Mouse (Mus musculus): ENCODE results near the gene Anks1b.

The Anks1b gene

DNA sequence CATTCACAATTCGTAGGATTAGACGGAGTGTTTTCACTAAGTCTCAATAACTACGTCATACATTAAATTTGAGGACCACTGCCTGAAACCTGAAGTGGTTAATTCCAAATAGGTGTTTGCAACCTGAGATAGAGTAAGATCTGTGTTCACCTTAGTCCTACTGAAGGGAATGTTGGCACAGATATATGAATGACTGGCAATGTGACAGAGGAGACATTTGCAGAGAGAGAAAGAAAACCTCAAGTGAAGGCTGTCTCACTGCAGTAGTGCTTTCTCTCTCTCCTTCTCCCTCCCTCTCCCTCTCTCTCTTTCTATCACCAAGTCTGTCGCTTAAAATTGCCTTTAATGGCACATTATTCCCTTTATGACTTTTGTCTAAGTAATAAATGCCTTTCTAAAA lies 101.1 kb downstream of the Anks1b start:
- no peak for DNase-seq (ENCODE audit: low spot score in 2 of 2)

DNA sequence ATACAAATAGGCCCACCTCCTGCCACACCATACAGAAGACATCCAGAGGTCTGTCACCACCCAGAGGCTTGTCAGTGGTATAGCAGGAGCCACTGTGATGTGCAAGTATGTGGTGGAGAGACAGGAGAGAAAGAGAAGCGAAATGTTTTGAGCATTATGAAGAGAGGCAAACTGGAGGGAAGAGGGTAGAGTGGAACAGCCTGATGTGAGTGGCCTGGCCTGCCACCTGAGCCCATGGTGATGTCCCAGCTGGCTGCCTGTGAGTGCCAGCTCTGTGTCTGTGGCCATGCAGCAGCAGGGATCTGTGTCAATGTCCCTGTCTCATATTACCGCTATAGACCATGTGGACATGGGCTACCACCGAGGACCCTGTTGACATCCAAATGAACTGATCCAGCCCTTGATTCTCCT lies 102.1 kb downstream of the Anks1b start:
- no peak for DNase-seq (ENCODE audit: low spot score in 2 of 2)

- DNase-seq (ENCODE audit: low spot score in 2 of 2) = no peak
These were observed 103.3 kb downstream of the Anks1b start for GRCm38 (mm10) chr10:89976577-89976976.

DNA sequence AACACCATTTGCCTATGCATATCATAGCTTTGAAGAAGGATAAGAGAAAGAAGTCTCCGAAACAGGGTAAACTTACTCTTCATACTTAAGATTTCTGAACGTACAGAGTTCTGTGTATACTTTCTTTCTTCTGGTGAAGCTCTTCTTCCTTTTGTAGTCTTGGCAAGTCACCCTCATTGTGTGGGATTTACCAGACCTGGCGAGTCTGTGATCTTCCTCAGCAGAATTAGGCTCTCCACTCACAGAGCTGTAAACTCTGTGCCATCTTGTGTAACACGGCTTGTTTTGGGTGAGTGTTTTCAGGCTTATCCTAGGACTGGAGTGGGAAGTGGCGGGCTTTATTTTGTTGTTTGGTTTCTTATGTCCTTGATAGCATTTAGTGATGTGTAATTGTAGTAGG lies 120.9 kb downstream of the Anks1b start:
- no peak for DNase-seq (ENCODE audit: low spot score in 2 of 2)

DNA sequence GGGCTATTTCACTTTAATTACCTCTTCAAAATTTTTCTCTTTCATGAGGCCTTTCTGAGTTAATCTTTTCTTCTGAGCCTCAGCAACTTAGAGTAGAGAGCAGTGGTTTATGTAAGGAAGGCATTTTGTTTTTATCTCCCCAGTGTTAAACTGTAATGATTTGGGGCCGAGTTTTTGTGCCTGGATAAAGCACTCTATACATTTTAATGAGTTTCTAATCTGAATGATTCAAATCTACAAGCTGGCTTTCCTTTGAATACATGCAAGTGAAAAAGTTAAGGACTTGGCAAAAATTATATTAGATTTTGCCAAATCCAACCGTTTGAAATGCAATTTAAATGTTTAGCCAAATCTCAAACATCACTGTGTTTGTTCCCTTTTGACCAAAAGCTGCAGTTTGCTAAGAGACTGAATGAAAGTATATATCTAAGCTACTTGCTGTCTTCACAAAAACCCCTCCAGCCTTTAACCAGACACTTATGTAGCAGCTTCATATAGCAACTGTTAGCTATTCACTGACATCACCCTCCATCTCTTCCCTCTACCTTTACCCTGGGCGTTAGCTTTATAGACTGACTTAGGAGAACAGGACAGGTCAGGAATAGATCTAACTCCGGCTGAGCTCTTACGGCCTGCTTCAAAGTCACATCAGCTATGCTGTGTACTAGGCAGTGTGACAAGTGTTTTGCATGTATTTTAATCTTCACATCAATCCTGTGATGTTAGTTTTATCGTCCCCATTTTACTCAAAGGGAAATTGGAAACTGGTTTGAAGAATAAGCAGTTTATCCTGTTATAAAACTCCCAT lies 122.5 kb downstream of the Anks1b start:
- DNase-seq (ENCODE audit: low spot score in 2 of 2) = no peak

DNA sequence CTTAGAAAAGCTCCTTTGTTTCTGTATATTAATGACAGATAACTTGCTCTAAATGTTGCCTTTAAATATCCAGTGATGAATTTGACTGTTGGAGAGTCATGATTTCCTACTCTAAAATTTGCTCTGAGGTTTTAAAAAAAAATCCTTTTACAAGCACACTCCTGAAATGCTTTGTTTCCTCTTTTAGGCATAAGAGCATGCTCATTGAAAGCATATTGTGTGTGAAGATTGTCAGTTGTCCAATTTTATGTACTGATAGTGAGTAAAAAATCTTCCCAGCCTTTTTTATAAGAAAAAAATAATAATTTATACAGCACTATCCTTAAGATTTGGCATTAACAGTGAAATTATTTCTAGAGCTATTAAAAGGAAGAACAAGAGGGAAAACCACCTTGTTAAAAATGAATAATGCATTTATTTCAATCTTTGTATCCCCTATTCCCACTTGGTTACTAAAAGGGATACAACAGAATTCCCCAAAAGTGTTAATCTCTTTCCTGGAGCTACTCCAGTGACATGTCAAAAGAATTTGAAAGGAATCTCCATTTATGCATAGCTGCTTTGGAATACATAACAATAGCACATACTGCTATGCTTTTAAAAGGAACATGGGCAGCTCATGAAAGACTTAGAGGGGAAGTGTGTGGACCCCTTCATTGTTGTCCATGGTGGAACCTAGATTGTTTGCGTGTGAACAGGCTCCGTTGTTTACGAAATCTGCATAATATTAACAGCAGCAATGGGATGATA lies 130.8 kb downstream of the Anks1b start:
- DNase-seq (ENCODE audit: low spot score in 2 of 2) = no peak

DNA sequence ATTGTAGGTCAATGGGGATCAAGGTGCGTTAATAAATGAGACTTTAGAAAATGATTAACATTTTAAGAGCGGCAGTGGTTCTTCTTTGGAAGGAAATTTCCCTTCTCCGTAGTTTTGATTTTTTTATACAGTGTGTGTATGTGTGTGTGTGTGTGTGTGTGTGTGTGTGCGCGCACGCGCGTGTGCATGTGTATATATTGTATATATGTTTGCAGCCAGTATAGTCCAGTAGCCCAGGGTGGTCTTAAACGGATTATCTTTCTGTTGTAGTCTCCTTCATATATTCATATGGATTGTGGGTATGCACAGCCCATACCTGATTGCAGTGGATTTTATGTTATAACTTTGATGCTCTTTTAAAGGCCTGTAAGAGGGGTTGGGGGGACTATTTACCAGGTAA lies 131.6 kb downstream of the Anks1b start:
- no peak for DNase-seq (ENCODE audit: low spot score in 2 of 2)

DNA sequence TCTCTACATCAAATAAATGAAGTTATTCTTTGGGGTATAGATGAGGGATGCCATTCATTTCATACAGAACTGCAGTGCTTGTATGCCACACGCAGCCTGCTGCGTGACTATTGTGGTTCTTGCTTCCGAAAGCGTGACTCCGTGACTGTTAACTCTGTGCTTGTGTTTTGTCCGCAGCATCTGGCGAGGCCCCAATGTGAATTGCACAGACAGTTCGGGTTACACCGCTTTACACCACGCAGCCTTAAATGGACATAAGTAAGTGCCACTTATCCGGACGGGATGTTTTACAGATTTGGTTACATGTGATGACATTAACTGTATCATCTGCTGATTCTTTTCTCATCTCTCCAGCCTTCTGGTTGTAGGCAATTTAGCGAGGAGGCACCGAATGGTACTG lies 159.7 kb downstream of the Anks1b start:
- DNase-seq (ENCODE audit: low spot score in 2 of 2) = no peak

GRCm38 (mm10) chr10:90043287-90043686 lies 170.0 kb downstream of the Anks1b start:
- DNase-seq (ENCODE audit: low spot score in 2 of 2) = no peak

DNA sequence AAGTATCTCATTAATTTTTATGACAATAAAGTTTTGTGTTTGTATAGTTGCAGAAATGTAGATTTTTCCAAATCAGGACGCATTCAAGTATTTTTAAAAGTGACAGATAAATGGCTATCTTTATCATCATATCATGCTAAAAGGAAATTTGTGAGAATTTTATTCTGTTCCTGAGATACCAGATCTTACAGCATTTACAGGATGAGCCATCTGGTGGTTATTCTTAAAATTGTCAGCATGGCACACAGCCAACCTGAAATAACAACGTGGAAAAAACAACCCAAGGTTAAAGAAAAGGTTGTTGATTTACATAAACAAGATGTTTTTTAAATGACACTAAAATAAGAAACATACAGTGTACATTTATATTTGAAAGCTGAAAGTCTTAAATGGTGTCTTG lies 170.5 kb downstream of the Anks1b start:
- no peak for DNase-seq (ENCODE audit: low spot score in 2 of 2)

DNA sequence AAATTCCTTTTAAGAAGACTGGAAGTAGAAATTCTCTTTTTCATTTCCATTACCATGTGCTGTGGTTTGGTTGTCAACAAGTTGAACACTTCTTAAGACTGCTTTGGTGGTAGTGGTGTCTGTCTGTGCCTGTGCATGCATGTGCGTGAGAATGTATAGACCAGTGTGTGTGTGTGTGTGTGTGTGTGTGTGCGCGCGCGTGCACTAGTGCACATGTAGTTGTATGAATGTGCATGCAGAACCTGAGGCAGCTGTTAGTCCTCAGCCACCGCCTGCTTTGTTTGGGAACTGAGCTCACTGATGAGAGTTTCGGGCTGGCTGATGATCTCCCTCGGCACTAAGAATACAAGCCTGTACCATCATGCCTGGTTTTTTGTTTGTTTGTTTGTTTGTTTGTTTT lies 170.9 kb downstream of the Anks1b start:
- no peak for DNase-seq (ENCODE audit: low spot score in 2 of 2)

GRCm38 (mm10) chr10:90068651-90069050 lies 195.3 kb downstream of the Anks1b start:
- DNase-seq (ENCODE audit: low spot score in 2 of 2) = no peak

DNA sequence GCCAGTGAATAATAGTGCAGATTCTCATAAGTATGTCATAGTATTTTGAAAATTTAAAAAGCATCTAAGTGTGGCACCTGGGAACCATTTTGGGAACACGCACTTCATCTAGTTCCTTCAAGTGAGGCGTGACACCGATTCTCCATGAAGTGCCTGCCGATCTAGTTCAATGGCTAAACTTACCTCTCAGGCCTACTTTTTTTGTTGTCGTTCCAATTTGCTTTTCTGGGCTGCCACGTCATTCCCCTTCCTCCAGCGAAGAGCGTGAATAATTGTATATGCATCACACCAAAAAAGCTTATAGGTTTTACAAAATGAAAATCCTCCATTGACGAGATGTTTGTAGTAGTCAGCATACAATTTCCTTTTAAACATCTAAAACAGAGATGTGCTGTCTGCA lies 204.6 kb downstream of the Anks1b start:
- DNase-seq (ENCODE audit: low spot score in 2 of 2) = no peak

GRCm38 (mm10) chr10:90081151-90081550 lies 207.8 kb downstream of the Anks1b start:
- no peak for DNase-seq (ENCODE audit: low spot score in 2 of 2)

DNA sequence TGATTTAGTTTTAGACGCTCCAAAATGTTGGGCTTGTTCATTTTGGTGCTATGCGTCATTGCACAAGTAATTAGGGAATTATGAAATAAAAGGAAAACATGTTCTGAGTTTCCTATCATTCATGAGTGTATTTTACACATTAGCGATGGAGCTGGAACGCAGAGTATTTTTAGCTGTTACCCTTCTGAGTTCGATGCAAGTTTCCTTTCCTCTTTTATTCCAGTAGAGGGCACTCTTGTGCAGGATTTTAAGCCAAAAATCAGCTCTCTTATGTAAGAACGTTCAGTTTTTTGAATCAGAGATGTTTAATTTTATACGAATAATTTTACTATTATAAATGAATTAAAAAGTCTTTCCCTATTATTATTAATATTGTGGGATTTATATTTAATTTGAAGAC lies 208.3 kb downstream of the Anks1b start:
- no peak for DNase-seq (ENCODE audit: low spot score in 2 of 2)

DNA sequence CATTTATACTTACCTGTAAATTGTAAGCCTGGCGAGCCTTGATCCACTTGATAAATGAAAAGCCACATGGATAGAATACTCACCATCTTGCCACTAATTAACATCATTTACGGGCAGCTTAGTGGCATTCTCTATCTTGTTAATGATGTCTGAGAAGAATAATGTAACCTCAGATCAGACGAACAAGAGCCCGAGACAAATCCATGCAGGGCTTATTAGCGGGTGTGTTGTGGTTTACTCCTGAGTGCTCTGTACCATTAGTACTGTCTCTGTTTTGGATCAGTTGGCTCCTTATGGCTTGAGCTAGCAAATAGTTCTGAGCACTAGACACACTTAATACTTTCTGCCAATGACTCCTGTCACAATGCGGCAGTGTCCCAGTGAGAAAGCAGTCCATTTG lies 220.6 kb downstream of the Anks1b start:
- no peak for DNase-seq (ENCODE audit: low spot score in 2 of 2)

- DNase-seq (ENCODE audit: low spot score in 2 of 2) = no peak
These were observed 239.4 kb downstream of the Anks1b start for GRCm38 (mm10) chr10:90112662-90113061.

GRCm38 (mm10) chr10:90116867-90117266 lies 243.6 kb downstream of the Anks1b start:
- DNase-seq (ENCODE audit: low spot score in 2 of 2) = no peak

- DNase-seq (ENCODE audit: low spot score in 2 of 2) = no peak
These were observed 244.5 kb downstream of the Anks1b start for GRCm38 (mm10) chr10:90117836-90118235.

GRCm38 (mm10) chr10:90137538-90137937 lies 264.2 kb downstream of the Anks1b start:
- no peak for DNase-seq (ENCODE audit: low spot score in 2 of 2)

DNA sequence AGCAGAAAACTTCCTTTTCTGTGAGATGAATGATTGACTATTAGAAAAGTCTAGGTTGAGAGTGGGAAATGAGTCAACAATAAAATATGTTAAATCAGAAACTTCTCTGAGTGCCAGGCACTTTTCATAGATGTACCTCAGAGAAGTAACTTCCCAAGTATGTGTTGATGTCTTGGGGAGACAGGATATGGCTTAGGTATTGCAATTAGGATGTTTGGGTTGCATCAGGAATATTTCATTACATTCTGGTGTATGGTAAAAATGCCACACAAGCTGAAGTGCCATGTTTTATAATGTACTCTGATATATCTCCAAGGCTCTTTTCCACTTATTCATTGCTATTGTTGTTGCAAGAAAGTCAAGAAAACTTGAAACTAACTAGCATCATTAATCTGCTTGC lies 267.6 kb downstream of the Anks1b start:
- DNase-seq (ENCODE audit: low spot score in 2 of 2) = no peak

- no peak for DNase-seq (ENCODE audit: low spot score in 2 of 2)
These were observed 271.1 kb downstream of the Anks1b start for GRCm38 (mm10) chr10:90144444-90144843.

- no peak for DNase-seq (ENCODE audit: low spot score in 2 of 2)
These were observed 278.2 kb downstream of the Anks1b start for GRCm38 (mm10) chr10:90151510-90151909.

All from natural killer cell, adult 2 months (primary cell).